Mouse (Mus musculus): ENCODE measurements around the gene Fibp. TPM values are rescaled to one million over a fixed set of nuclear protein-coding genes. Genes with fewer than 3 reads are reported as not detected.

Fibp gene
- total RNA-seq, 1 experiment from 2014 or later, result 137 TPM

- ATAC-seq (ENCODE audit: extremely low read depth, insufficient number of reproducible peaks, low FRiP score, poor library complexity, severe bottlenecking), result no peak
These were observed 30.6 kb upstream of the Fibp start for GRCm38 (mm10) chr19:5429806-5430205.

- no peak for ATAC-seq (ENCODE audit: extremely low read depth, insufficient number of reproducible peaks, low FRiP score, poor library complexity, severe bottlenecking)
These were observed 30.0 kb upstream of the Fibp start for GRCm38 (mm10) chr19:5430408-5430807.

GRCm38 (mm10) chr19:5431911-5432464, 28.4 kb upstream of the Fibp start:
- no peak for ATAC-seq (ENCODE audit: extremely low read depth, insufficient number of reproducible peaks, low FRiP score, poor library complexity, severe bottlenecking)

- peak; percentile 49 for ATAC-seq (ENCODE audit: extremely low read depth, insufficient number of reproducible peaks, low FRiP score, poor library complexity, severe bottlenecking)
These were observed 27.2 kb upstream of the Fibp start for GRCm38 (mm10) chr19:5432992-5433852.

- ATAC-seq (ENCODE audit: extremely low read depth, insufficient number of reproducible peaks, low FRiP score, poor library complexity, severe bottlenecking), result no peak
These were observed 26.5 kb upstream of the Fibp start for GRCm38 (mm10) chr19:5433951-5434350.

GRCm38 (mm10) chr19:5444371-5444908, 16.0 kb upstream of the Fibp start:
- no peak for ATAC-seq (ENCODE audit: extremely low read depth, insufficient number of reproducible peaks, low FRiP score, poor library complexity, severe bottlenecking)

- ATAC-seq (ENCODE audit: extremely low read depth, insufficient number of reproducible peaks, low FRiP score, poor library complexity, severe bottlenecking), result no peak
These were observed 15.5 kb upstream of the Fibp start for GRCm38 (mm10) chr19:5444954-5445353.

- no peak for ATAC-seq (ENCODE audit: extremely low read depth, insufficient number of reproducible peaks, low FRiP score, poor library complexity, severe bottlenecking)
These were observed 14.7 kb upstream of the Fibp start for GRCm38 (mm10) chr19:5445747-5446146.

GRCm38 (mm10) chr19:5447515-5448353, 12.7 kb upstream of the Fibp start, which contains the start of gene Fosl1:
TSS of gene Fosl1 (plus strand) at chr19:5447547.
- peak; percentile 72 for ATAC-seq (ENCODE audit: extremely low read depth, insufficient number of reproducible peaks, low FRiP score, poor library complexity, severe bottlenecking)

GRCm38 (mm10) chr19:5448354-5449150, 11.9 kb upstream of the Fibp start:
- peak; percentile 37 for ATAC-seq (ENCODE audit: extremely low read depth, insufficient number of reproducible peaks, low FRiP score, poor library complexity, severe bottlenecking)

GRCm38 (mm10) chr19:5449673-5450072, 10.7 kb upstream of the Fibp start:
- ATAC-seq (ENCODE audit: extremely low read depth, insufficient number of reproducible peaks, low FRiP score, poor library complexity, severe bottlenecking), result no peak

- ATAC-seq (ENCODE audit: extremely low read depth, insufficient number of reproducible peaks, low FRiP score, poor library complexity, severe bottlenecking), result no peak
These were observed 8.6 kb upstream of the Fibp start for GRCm38 (mm10) chr19:5451766-5452165.

- ATAC-seq (ENCODE audit: extremely low read depth, insufficient number of reproducible peaks, low FRiP score, poor library complexity, severe bottlenecking), result no peak
These were observed 5.4 kb upstream of the Fibp start for GRCm38 (mm10) chr19:5455037-5455436.

GRCm38 (mm10) chr19:5455568-5455967, 4.8 kb upstream of the Fibp start:
- no peak for ATAC-seq (ENCODE audit: extremely low read depth, insufficient number of reproducible peaks, low FRiP score, poor library complexity, severe bottlenecking)

- no peak for ATAC-seq (ENCODE audit: extremely low read depth, insufficient number of reproducible peaks, low FRiP score, poor library complexity, severe bottlenecking)
These were observed 4.0 kb upstream of the Fibp start for GRCm38 (mm10) chr19:5456241-5456921.

- peak; percentile 75 for ATAC-seq (ENCODE audit: extremely low read depth, insufficient number of reproducible peaks, low FRiP score, poor library complexity, severe bottlenecking)
These were observed 3.3 kb upstream of the Fibp start for GRCm38 (mm10) chr19:5456922-5457745.

- ATAC-seq (ENCODE audit: extremely low read depth, insufficient number of reproducible peaks, low FRiP score, poor library complexity, severe bottlenecking), result no peak
These were observed 2.5 kb upstream of the Fibp start, which contains the start of gene Ccdc85b for GRCm38 (mm10) chr19:5457746-5458442. TSS of gene Ccdc85b (minus strand) at chr19:5457894.
